Mouse (Mus musculus): ENCODE results near the gene Il4ra. TPM values are rescaled to one million over a fixed set of nuclear protein-coding genes. Genes with fewer than 3 reads are reported as not detected.

Gene Il4ra
- polyA plus RNA-seq, 2 experiments = 2.4 to 2.8 TPM

DNA sequence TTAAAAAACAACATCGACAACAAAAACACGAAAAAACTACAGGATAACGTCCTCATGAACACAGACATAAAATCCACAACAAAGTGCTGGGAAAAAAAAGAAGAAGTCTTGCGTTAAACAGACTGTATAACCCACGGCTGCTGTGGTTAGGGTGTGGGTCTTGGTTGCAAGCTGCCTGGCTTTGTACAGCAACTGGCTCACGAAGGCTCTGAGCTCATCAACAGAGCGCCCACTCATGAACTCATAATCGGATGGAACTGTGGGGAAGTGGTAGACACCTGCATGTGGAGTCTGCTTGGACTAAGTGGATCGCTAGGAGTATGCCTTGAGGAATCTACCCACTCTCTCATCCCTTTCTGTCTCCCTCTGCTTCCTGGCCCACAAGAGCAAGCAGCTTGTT is 45.2 kb downstream of the Il4ra start:
- no peak overlapping the region for H3K4me3 ChIP-seq (ENCODE audit: insufficient read depth in 1 of 2, low read depth in 2 of 2, low read length in 2 of 2)
- peaks cover 0 to 9% of the 10 kb centered on the region in 2 experiments; a peak in 1 of 4 replicates for H3K4me1 ChIP-seq (replicated peaks; ENCODE audit: control insufficient read depth in 2 of 2, insufficient read depth in 2 of 2, low read length in 1 of 2)
- H3K36me3 ChIP-seq (replicated peaks; ENCODE audit: control insufficient read depth, insufficient read depth, low read depth) = no peaks in the 10 kb centered on the region
- TF ChIP-seq CTCF (IDR thresholded peaks at IDR 0.05; ENCODE audit: low read depth) (no peak), EP300 (IDR thresholded peaks at IDR 0.05; ENCODE audit: low read depth) (no peak)
- ATAC-seq (ENCODE audit: insufficient read depth) (no peak), DNase-seq (ENCODE audit: low read depth in 3 of 3, low spot score in 3 of 3) (no peak)
- H3K27ac ChIP-seq = no peak overlapping the region
- H3K27me3 ChIP-seq (ENCODE audit: control insufficient read depth, insufficient read depth, low read length) = no peaks in the 10 kb centered on the region
- no peak overlapping the region for H3K9ac ChIP-seq (replicated peaks)
- H3K4me2 ChIP-seq (ENCODE audit: low read depth) = no peak overlapping the region
- WGBS (ENCODE audit: insufficient replicate concordance) = 29% methylated on average over 9 of the region's 9 CpGs
- H3K9me3 ChIP-seq (ENCODE audit: control insufficient read depth, low read length) = no peaks in the 10 kb centered on the region

DNA sequence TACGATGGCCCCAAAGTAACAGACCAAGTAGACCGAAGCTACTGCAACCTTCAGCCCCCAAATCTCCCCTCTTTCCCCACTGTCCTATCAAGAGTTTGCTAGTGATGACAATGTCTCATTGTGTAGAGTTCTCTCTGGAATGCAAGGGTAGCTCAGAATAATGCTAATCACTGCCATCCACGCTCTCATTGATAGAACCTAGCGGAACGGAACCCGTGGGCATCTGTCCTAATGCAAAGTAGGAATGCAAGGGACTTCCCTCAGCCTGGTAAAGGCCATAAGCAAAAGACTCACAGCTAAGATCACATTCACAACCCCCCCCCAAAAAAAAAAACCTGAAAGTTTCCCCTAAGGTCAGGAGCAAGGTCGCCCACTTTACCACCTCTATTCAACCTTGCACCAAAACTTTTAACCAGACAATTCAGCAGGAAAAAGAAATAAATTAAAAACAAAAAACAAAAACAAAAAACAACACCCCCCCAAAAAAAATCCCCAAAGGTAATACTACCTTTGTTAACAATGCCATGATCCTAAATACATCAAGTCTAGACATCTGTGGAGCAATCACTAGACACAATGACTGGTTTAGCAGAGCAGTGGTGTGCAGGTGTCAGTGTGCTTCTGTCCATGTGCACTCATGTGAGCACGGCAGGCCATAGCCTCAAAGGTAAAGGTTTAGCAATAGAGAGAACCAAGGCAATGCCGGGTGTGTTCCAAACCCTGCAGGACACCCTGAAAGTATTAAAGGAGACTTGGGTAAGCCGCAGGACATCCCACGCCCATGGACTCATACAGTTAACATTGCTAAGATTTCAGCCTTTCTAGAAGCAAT is 45.8 kb downstream of the Il4ra start:
- H3K27me3 ChIP-seq (ENCODE audit: control insufficient read depth, insufficient read depth, low read length) = no peaks in the 10 kb centered on the region
- H3K9ac ChIP-seq (replicated peaks) = no peak overlapping the region
- DNase-seq (ENCODE audit: low read depth in 3 of 3, low spot score in 3 of 3) = no peak
- no peak overlapping the region for H3K4me3 ChIP-seq (ENCODE audit: insufficient read depth in 1 of 2, low read depth in 2 of 2, low read length in 2 of 2)
- 70% methylated on average over 11 of the region's 11 CpGs for WGBS (ENCODE audit: insufficient replicate concordance)
- H3K4me2 ChIP-seq (ENCODE audit: low read depth) = no peak overlapping the region
- no peak for TF ChIP-seq EP300 (IDR thresholded peaks at IDR 0.05; ENCODE audit: low read depth)
- no peak for TF ChIP-seq CTCF (IDR thresholded peaks at IDR 0.05; ENCODE audit: low read depth)
- H3K4me1 ChIP-seq (replicated peaks; ENCODE audit: control insufficient read depth in 2 of 2, insufficient read depth in 2 of 2, low read length in 1 of 2) = peaks cover 0 to 10% of the 10 kb centered on the region in 2 experiments; a peak in 1 of 4 replicates
- ATAC-seq (ENCODE audit: insufficient read depth) = no peak
- H3K36me3 ChIP-seq (replicated peaks; ENCODE audit: control insufficient read depth, insufficient read depth, low read depth) = no peaks in the 10 kb centered on the region
- no peak overlapping the region for H3K27ac ChIP-seq
- no peaks in the 10 kb centered on the region for H3K9me3 ChIP-seq (ENCODE audit: control insufficient read depth, low read length)

DNA sequence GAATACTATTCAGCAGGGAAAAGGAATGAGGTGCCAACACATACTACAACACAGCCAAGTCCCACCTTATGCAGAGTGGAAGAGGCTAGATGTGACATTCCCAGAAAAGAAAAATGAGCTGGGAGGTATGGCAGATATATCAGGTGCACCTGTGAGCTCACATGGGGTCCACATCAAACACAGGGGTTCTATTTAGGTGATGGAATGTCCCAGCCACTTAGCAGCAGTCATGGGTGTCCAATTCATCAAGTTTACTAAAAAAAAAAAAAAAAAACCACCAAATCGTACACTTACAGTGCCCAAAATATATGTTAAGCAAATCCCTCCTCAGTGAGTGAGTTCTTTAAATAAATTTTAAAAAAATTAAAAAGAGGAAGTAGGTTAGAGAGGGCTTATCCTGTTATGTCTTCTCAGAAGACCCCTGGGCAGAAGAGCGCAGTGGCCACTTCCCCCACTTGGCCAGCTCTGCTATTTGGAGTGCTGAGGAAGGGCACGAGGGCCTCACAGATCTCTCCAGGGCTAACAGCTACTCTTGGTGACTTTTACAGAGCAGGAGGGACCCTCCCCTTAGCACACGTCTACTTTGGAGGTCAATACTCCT is 47.6 kb downstream of the Il4ra start:
- Histone ChIP-seq H3K27ac (no peak overlapping the region), H3K4me2 (ENCODE audit: low read depth) (no peak overlapping the region), H3K9ac (replicated peaks) (no peak overlapping the region), H3K27me3 (ENCODE audit: control insufficient read depth, insufficient read depth, low read length) (no peaks in the 10 kb centered on the region), H3K36me3 (replicated peaks; ENCODE audit: control insufficient read depth, insufficient read depth, low read depth) (no peaks in the 10 kb centered on the region), H3K4me1 (replicated peaks; ENCODE audit: control insufficient read depth in 2 of 2, insufficient read depth in 2 of 2, low read length in 1 of 2) (peaks cover 0 to 7% of the 10 kb centered on the region in 2 experiments; a peak in 1 of 4 replicates), H3K9me3 (ENCODE audit: control insufficient read depth, low read length) (no peaks in the 10 kb centered on the region), H3K4me3 (ENCODE audit: insufficient read depth in 1 of 2, low read depth in 2 of 2, low read length in 2 of 2) (no peak overlapping the region)
- DNase-seq (ENCODE audit: low read depth in 3 of 3, low spot score in 3 of 3) (no peak), ATAC-seq (ENCODE audit: insufficient read depth) (no peak)
- WGBS (ENCODE audit: insufficient replicate concordance) = 11% methylated on average over 4 of the region's 4 CpGs
- TF ChIP-seq CTCF (IDR thresholded peaks at IDR 0.05; ENCODE audit: low read depth) = no peak
- TF ChIP-seq EP300 (IDR thresholded peaks at IDR 0.05; ENCODE audit: low read depth) = no peak

DNA sequence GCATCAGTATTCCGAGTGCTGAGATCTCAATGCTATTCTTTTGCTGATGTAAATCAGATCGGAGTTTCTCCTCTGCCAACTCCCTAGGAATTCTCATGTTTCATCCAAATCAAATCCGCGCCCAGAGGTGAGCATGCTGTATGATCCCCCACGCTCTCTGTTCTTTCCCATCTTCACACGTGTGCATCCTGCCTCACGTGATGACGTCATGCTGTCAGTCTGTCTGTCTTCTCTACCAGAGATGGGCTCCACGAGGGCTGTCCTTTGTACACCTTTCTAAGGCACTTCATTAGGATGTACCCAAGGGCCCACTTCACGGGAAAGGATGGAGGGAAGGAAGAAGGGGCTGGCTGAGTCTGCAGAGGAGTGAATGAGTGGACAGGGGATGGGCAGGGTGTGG is 48.2 kb downstream of the Il4ra start:
- H3K4me1 ChIP-seq (replicated peaks; ENCODE audit: control insufficient read depth in 2 of 2, insufficient read depth in 2 of 2, low read length in 1 of 2) = peaks cover 0 to 7% of the 10 kb centered on the region in 2 experiments; a peak in 1 of 4 replicates
- H3K9ac ChIP-seq (replicated peaks) = no peak overlapping the region
- H3K36me3 ChIP-seq (replicated peaks; ENCODE audit: control insufficient read depth, insufficient read depth, low read depth) = no peaks in the 10 kb centered on the region
- no peaks in the 10 kb centered on the region for H3K27me3 ChIP-seq (ENCODE audit: control insufficient read depth, insufficient read depth, low read length)
- no peak overlapping the region for H3K27ac ChIP-seq
- H3K9me3 ChIP-seq (ENCODE audit: control insufficient read depth, low read length) = no peaks in the 10 kb centered on the region
- TF ChIP-seq CTCF (IDR thresholded peaks at IDR 0.05; ENCODE audit: low read depth) (no peak), EP300 (IDR thresholded peaks at IDR 0.05; ENCODE audit: low read depth) (no peak)
- 43% methylated on average over 10 of the region's 10 CpGs for WGBS (ENCODE audit: insufficient replicate concordance)
- ATAC-seq (ENCODE audit: insufficient read depth) = no peak
- H3K4me2 ChIP-seq (ENCODE audit: low read depth) = no peak overlapping the region
- H3K4me3 ChIP-seq (ENCODE audit: insufficient read depth in 1 of 2, low read depth in 2 of 2, low read length in 2 of 2) = no peak overlapping the region
- no peak for DNase-seq (ENCODE audit: low read depth in 3 of 3, low spot score in 3 of 3)

DNA sequence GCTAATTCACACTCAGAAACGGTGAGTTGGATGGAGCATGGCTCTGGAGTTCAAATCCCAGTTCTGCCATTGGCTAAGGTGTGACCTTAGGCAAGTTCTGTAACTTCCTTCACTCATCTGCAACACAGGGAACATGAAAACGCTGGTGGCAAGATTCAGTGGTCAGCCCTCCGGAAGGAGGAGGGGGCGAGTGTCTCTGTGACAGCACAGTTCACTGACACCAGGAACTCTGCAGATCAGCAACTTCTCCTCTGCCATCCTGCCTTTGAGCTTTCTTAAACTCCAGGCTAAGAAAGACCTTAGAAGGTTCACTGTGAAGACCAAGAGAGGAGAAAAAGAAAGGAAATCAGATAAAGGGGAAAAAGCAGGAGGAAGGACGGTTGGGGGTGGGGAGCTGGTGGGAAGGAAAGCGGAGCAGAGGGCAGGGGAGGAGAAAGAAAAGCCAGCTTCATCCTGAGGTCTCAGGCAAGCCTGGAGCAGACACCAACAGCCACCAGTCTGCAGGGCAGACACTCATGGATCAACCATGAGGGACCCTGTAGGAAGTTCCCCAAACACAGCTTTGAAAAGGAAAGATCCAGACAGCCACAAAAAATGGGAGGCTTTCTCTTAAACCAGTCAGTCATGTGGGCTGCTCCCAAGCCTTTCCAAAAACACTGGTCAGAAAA is 48.8 kb downstream of the Il4ra start:
- H3K4me2 ChIP-seq (ENCODE audit: low read depth) = no peak overlapping the region
- DNase-seq (ENCODE audit: low read depth in 3 of 3, low spot score in 3 of 3) (no peak), ATAC-seq (ENCODE audit: insufficient read depth) (no peak)

More for the DNA sequence above, 48.8 kb downstream of the Il4ra start:
- Histone ChIP-seq H3K36me3 (replicated peaks; ENCODE audit: control insufficient read depth, insufficient read depth, low read depth) (no peaks in the 10 kb centered on the region), H3K4me3 (ENCODE audit: insufficient read depth in 1 of 2, low read depth in 2 of 2, low read length in 2 of 2) (no peak overlapping the region), H3K27me3 (ENCODE audit: control insufficient read depth, insufficient read depth, low read length) (no peaks in the 10 kb centered on the region), H3K9me3 (ENCODE audit: control insufficient read depth, low read length) (no peaks in the 10 kb centered on the region), H3K4me1 (replicated peaks; ENCODE audit: control insufficient read depth in 2 of 2, insufficient read depth in 2 of 2, low read length in 1 of 2) (peaks cover 0 to 7% of the 10 kb centered on the region in 2 experiments; a peak in 1 of 4 replicates), H3K27ac (no peak overlapping the region), H3K9ac (replicated peaks) (no peak overlapping the region)
- WGBS (ENCODE audit: insufficient replicate concordance) = 6% methylated on average over 6 of the region's 6 CpGs
- no peak for TF ChIP-seq EP300 (IDR thresholded peaks at IDR 0.05; ENCODE audit: low read depth)
- TF ChIP-seq CTCF (IDR thresholded peaks at IDR 0.05; ENCODE audit: low read depth) = no peak

All from liver, embryonic 14.5 days (tissue).